Mouse (Mus musculus) left cerebral cortex, adult 18-20 months (tissue): Measurements from ENCODE around the gene Chd9. TPM values are rescaled to one million over a fixed set of nuclear protein-coding genes. Genes with fewer than 3 reads are reported as not detected.
A peak's percentile ranks its signal among the peaks of the same experiment; 100 is the strongest.

ENCODE experiments used
- DNase-seq, 2 experiments: peaks; one replicate each; pipeline ENCODE4 v3.0.0; 2021 to 2022; ENCODE audit warnings: low spot score in 2 of 2, mixed read lengths in 1 of 2
- long read RNA-seq, 2 experiments: library from polyadenylated mRNA; stranded (forward); transcript quantifications; one replicate each; pipeline ENCODE4 v2.0.0; 2021
- total RNA-seq, 2 experiments: library from RNA; stranded (reverse); gene quantifications; 2 replicates each; pipeline ENCODE4 v1.2.3; 2021

Chd9 gene
- 100 to 1,000 TPM; 175 to 214 TPM for total RNA-seq
- long read RNA-seq, experiment 1, partial matches to known transcripts = 4 of 182 reads
- long read RNA-seq, experiment 1, other reads (novel, unspliced or antisense) = 174 of 182 reads
- long read RNA-seq, experiment 2, transcript Chd9-206 (3 exons, 759 nt) = major isoform, 5 of 106 reads
- long read RNA-seq, experiment 2, partial matches to known transcripts = 2 of 106 reads
- long read RNA-seq, experiment 2, other reads (novel, unspliced or antisense) = 98 of 106 reads

- DNase-seq = peak; percentile 98 to 99
Observed at GRCm38 (mm10) chr8:90828181-90828986, at the start of gene Chd9. Gene Chd9, plus strand, starts transcription at chr8:90828352.

- no peak for DNase-seq
Observed at GRCm38 (mm10) chr8:90791616-90792015, 36.5 kb upstream of the Chd9 start.

GRCm38 (mm10) chr8:90793710-90794109, 34.4 kb upstream of the Chd9 start:
- peak; percentile 87 to 90 for DNase-seq

GRCm38 (mm10) chr8:90794990-90795861, 32.9 kb upstream of the Chd9 start:
- peak; percentile 50 to 52 for DNase-seq

GRCm38 (mm10) chr8:90799473-90799872, 28.7 kb upstream of the Chd9 start:
- no peak for DNase-seq

- DNase-seq = peak in 1 of 2 experiments; percentile 17
Observed at GRCm38 (mm10) chr8:90813602-90814320, 14.4 kb upstream of the Chd9 start.

GRCm38 (mm10) chr8:90816061-90816882, 11.9 kb upstream of the Chd9 start:
- DNase-seq = no peak

- DNase-seq = no peak
Observed at GRCm38 (mm10) chr8:90817293-90817692, 10.9 kb upstream of the Chd9 start, which contains the start of gene Gm19935. Gene Gm19935, minus strand, starts transcription at chr8:90817393.

GRCm38 (mm10) chr8:90819561-90820320, 8.4 kb upstream of the Chd9 start:
- DNase-seq = no peak

- no peak for DNase-seq
Observed at GRCm38 (mm10) chr8:90820321-90820696, 7.8 kb upstream of the Chd9 start.

- no peak for DNase-seq
Observed at GRCm38 (mm10) chr8:90822443-90822842, 5.7 kb upstream of the Chd9 start.

GRCm38 (mm10) chr8:90825459-90825871, 2.7 kb upstream of the Chd9 start:
- no peak for DNase-seq

GRCm38 (mm10) chr8:90828987-90829740, 1.0 kb downstream of the Chd9 start:
- DNase-seq = peak in 1 of 2 experiments; percentile 50

- no peak for DNase-seq
Observed at GRCm38 (mm10) chr8:90829825-90830224, 1.7 kb downstream of the Chd9 start.

- DNase-seq = no peak
Observed at GRCm38 (mm10) chr8:90830980-90831379, 2.8 kb downstream of the Chd9 start.

- DNase-seq = no peak
Observed at GRCm38 (mm10) chr8:90832576-90833289, 4.6 kb downstream of the Chd9 start.

GRCm38 (mm10) chr8:90833628-90834320, 5.6 kb downstream of the Chd9 start:
- no peak for DNase-seq
